8 mouse cellular contexts compared by ENCODE assay signal in the genomic region with DNA sequence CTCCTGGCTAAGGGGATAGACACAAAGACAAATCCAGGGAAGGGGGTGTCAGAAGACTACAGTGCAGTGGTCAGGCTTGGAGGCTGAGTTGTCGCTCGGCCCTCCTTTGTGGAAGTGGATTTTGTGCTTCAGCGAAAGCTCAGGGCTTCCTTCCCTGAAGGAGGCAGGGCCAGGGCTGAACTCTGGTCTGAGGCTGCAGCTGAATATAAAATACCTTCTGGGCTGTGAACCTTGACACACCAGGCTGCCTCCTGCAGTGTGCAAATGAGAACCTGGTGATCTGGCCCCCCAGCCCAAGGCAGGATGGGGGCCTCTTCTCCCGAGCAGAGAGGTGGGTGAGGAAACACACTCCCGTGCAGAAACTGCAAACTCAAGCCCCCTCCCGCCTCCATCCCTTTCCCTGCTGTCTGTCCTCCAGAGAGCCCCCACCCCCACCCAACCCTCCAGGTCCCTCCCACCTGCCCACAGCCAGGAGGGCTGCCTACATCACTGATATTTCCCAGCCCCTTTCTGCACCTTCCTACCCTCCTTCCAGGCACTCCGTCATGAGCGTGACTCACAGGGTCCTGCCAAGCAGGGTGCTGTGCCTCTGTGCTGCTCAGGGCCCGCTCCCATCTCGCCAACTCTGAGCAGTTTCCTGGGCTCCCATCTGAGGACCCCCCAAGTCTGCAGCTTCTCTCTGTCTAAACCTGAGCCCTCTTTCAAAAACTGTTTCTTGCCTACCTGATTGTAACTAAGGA. TPM values are rescaled to one million over a fixed set of nuclear protein-coding genes. Genes with fewer than 3 reads are reported as not detected.
DNase-seq lines count a peak whose midpoint lies in the region; ATAC-seq and TF ChIP-seq lines count a peak whose summit lies in the region.

No protein-coding gene starts in this region.

- WGBS in forebrain, embryonic 11.5 days: 17% methylated on average over 10 of the region's 10 CpGs
- WGBS in forebrain, embryonic 14.5 days: 25% methylated on average over 10 of the region's 10 CpGs
- 36% methylated on average over 10 of the region's 10 CpGs for WGBS in forebrain, embryonic 15.5 days
- WGBS in kidney, embryonic 15.5 days: 21% methylated on average over 10 of the region's 10 CpGs
- 32% methylated on average over 8 of the region's 10 CpGs for WGBS in midbrain, postnatal 0 days
- 76% methylated on average over 10 of the region's 10 CpGs for WGBS in cerebellum, adult 2 months

- no peak overlapping the region for H3K4me3 ChIP-seq in forebrain, embryonic 11.5 days (ENCODE audit: low read depth, low read length)
- H3K4me3 ChIP-seq in forebrain, embryonic 14.5 days (ENCODE audit: low read depth, low read length): no peak overlapping the region
- no peak overlapping the region for H3K4me3 ChIP-seq in forebrain, embryonic 15.5 days
- H3K4me3 ChIP-seq in kidney, embryonic 15.5 days (replicated peaks): no peak overlapping the region
- H3K4me3 ChIP-seq in midbrain, postnatal 0 days (ENCODE audit: low read depth, low read length): no peak overlapping the region
- H3K4me3 ChIP-seq in cerebellum, adult 2 months (replicated peaks; ENCODE audit: insufficient read depth, low read depth, low read length): no peak overlapping the region

- peak; percentile 32; the same call in 1 of the 2 replicates for ATAC-seq in forebrain, embryonic 11.5 days (replicated peaks; ENCODE audit: low FRiP score)
- ATAC-seq in forebrain, embryonic 14.5 days: no peak
- ATAC-seq in forebrain, embryonic 15.5 days (replicated peaks): peak; percentile 17; the same call in 1 of the 2 replicates
- peak; percentile 92 for ATAC-seq in kidney, embryonic 15.5 days (replicated peaks; ENCODE audit: low FRiP score)
- ATAC-seq in midbrain, postnatal 0 days (ENCODE audit: low FRiP score): no peak
- no peak for ATAC-seq in megakaryocyte-erythroid progenitor cell, adult 5-6 weeks (replicated peaks; ENCODE audit: low FRiP score, low TSS enrichment, poor library complexity, severe bottlenecking)

- H3K27me3 ChIP-seq in forebrain, embryonic 11.5 days (ENCODE audit: control insufficient read depth, insufficient read depth, low read length): no peaks in the 10 kb centered on the region
- H3K27me3 ChIP-seq in forebrain, embryonic 14.5 days (replicated peaks; ENCODE audit: control insufficient read depth, insufficient read depth, low read length): no peaks in the 10 kb centered on the region
- H3K27me3 ChIP-seq in forebrain, embryonic 15.5 days: no peaks in the 10 kb centered on the region
- 0 out of 2 replicates have a peak, but pooled peaks cover 3% of the 10 kb centered on the region for H3K27me3 ChIP-seq in kidney, embryonic 15.5 days
- H3K27me3 ChIP-seq in midbrain, postnatal 0 days (ENCODE audit: insufficient read depth, low read length): no peaks in the 10 kb centered on the region
- no peaks in the 10 kb centered on the region for H3K27me3 ChIP-seq in cerebellum, adult 2 months (ENCODE audit: control insufficient read depth, insufficient read depth, low read length)

- H3K36me3 ChIP-seq in forebrain, embryonic 11.5 days (ENCODE audit: control insufficient read depth, insufficient read depth, low read length): no peaks in the 10 kb centered on the region
- H3K36me3 ChIP-seq in forebrain, embryonic 14.5 days (ENCODE audit: control insufficient read depth, insufficient read depth, low read length): no peaks in the 10 kb centered on the region
- no peaks in the 10 kb centered on the region for H3K36me3 ChIP-seq in forebrain, embryonic 15.5 days
- 0 out of 2 replicates have a peak, but pooled peaks cover 2% of the 10 kb centered on the region for H3K36me3 ChIP-seq in kidney, embryonic 15.5 days
- H3K36me3 ChIP-seq in midbrain, postnatal 0 days (ENCODE audit: insufficient read depth, low read length): no peaks in the 10 kb centered on the region

- DNase-seq in forebrain, embryonic 11.5 days (ENCODE audit: low spot score): no peak
- no peak for DNase-seq in forebrain, embryonic 14.5 days (ENCODE audit: low spot score)
- DNase-seq in midbrain, postnatal 0 days (ENCODE audit: low spot score): no peak
- no peak for DNase-seq in cerebellum, adult 2 months
- DNase-seq in right cerebral cortex, postnatal 14 days: no peak

- TF ChIP-seq POLR2A in cerebellum, adult 2 months (IDR thresholded peaks at IDR 0.05; ENCODE audit: borderline replicate concordance, insufficient read depth, low read length): no peak

- H3K9ac ChIP-seq in forebrain, embryonic 11.5 days (ENCODE audit: low read length): no peak overlapping the region
- H3K9ac ChIP-seq in forebrain, embryonic 14.5 days (ENCODE audit: low read length): no peak overlapping the region
- no peak overlapping the region for H3K9ac ChIP-seq in forebrain, embryonic 15.5 days (replicated peaks)
- H3K9ac ChIP-seq in kidney, embryonic 15.5 days: 0 out of 2 replicates have a peak overlapping the region, but pooled peaks have one; percentile 3
- H3K9ac ChIP-seq in midbrain, postnatal 0 days (replicated peaks; ENCODE audit: low read length, poor library complexity, severe bottlenecking): no peak overlapping the region

- no peak overlapping the region for H3K4me2 ChIP-seq in forebrain, embryonic 11.5 days (ENCODE audit: low read depth, low read length, severe bottlenecking)
- no peak overlapping the region for H3K4me2 ChIP-seq in forebrain, embryonic 14.5 days (ENCODE audit: low read length)
- H3K4me2 ChIP-seq in forebrain, embryonic 15.5 days (replicated peaks): no peak overlapping the region
- peak overlapping the region; percentile 45 for H3K4me2 ChIP-seq in kidney, embryonic 15.5 days
- no peak overlapping the region for H3K4me2 ChIP-seq in midbrain, postnatal 0 days (ENCODE audit: low read depth, low read length, poor library complexity, severe bottlenecking)

- peaks cover 11% of the 10 kb centered on the region for H3K4me1 ChIP-seq in forebrain, embryonic 11.5 days (replicated peaks; ENCODE audit: control insufficient read depth, insufficient read depth, low read length)
- 0 out of 2 replicates have a peak, but pooled peaks cover 3% of the 10 kb centered on the region for H3K4me1 ChIP-seq in forebrain, embryonic 14.5 days (ENCODE audit: control insufficient read depth, insufficient read depth, low read length)
- peaks cover 14% of the 10 kb centered on the region; the same call in 1 of the 2 replicates for H3K4me1 ChIP-seq in forebrain, embryonic 15.5 days
- peaks cover 38% of the 10 kb centered on the region for H3K4me1 ChIP-seq in kidney, embryonic 15.5 days
- peaks cover 2% of the 10 kb centered on the region; the same call in 1 of the 2 replicates for H3K4me1 ChIP-seq in midbrain, postnatal 0 days (ENCODE audit: insufficient read depth, low read length)
- peaks cover 16% of the 10 kb centered on the region for H3K4me1 ChIP-seq in cerebellum, adult 2 months (ENCODE audit: control insufficient read depth, insufficient read depth, low read length)

- H3K9me3 ChIP-seq in forebrain, embryonic 11.5 days (ENCODE audit: control insufficient read depth, low read length): no peaks in the 10 kb centered on the region
- H3K9me3 ChIP-seq in forebrain, embryonic 14.5 days (replicated peaks; ENCODE audit: control insufficient read depth, low read length): no peaks in the 10 kb centered on the region
- H3K9me3 ChIP-seq in forebrain, embryonic 15.5 days: no peaks in the 10 kb centered on the region
- no peaks in the 10 kb centered on the region for H3K9me3 ChIP-seq in kidney, embryonic 15.5 days (replicated peaks)
- H3K9me3 ChIP-seq in midbrain, postnatal 0 days (ENCODE audit: low read length): no peaks in the 10 kb centered on the region

- H3K27ac ChIP-seq in forebrain, embryonic 11.5 days (ENCODE audit: low read depth, low read length): 0 out of 2 replicates have a peak overlapping the region, but pooled peaks have one; percentile 25
- no peak overlapping the region for H3K27ac ChIP-seq in forebrain, embryonic 14.5 days (ENCODE audit: low read depth, low read length)
- H3K27ac ChIP-seq in forebrain, embryonic 15.5 days (replicated peaks): no peak overlapping the region
- peak overlapping the region; percentile 97 for H3K27ac ChIP-seq in kidney, embryonic 15.5 days
- 0 out of 2 replicates have a peak overlapping the region, but pooled peaks have one; percentile 3 for H3K27ac ChIP-seq in midbrain, postnatal 0 days (ENCODE audit: low read depth, low read length)
- no peak overlapping the region for H3K27ac ChIP-seq in cerebellum, adult 2 months (ENCODE audit: insufficient read depth, low read length)

- TF ChIP-seq CTCF in midbrain, postnatal 0 days (IDR thresholded peaks at IDR 0.05): no peak
- no peak for TF ChIP-seq CTCF in cerebellum, adult 2 months (IDR thresholded peaks at IDR 0.05; ENCODE audit: borderline replicate concordance, insufficient read depth, low read depth, low read length)

RNA-seq across cellular contexts. Expression of a gene that starts 6.4 kb away (rescaled TPM):
- 4.3 and 4.4 TPM in 2 replicates for polyA plus RNA-seq in forebrain, embryonic 11.5 days (2014; fragmentation: Nextera tagmentation; extraction: Ambion mirVana)
- polyA plus RNA-seq in forebrain, embryonic 14.5 days (2014; fragmentation: Nextera tagmentation; extraction: Ambion mirVana): 2.2 and 3.2 TPM in 2 replicates
- 4.3 and 4.9 TPM in 2 replicates for polyA plus RNA-seq in forebrain, embryonic 15.5 days (2015; fragmentation: Nextera tagmentation; extraction: Ambion mirVana)
- 5.5 and 6.5 TPM in 2 replicates for polyA plus RNA-seq in kidney, embryonic 15.5 days (2015; fragmentation: Nextera tagmentation; extraction: Ambion mirVana)
- 10.1 and 17.9 TPM in 2 replicates for total RNA-seq in midbrain, postnatal 0 days (2014; rRNA removed)
- 3.0 and 3.3 TPM in 2 replicates for polyA plus RNA-seq in midbrain, postnatal 0 days (2015; fragmentation: Nextera tagmentation; extraction: Ambion mirVana)
- 17.2 and 19.5 TPM in 2 replicates for polyA plus RNA-seq in cerebellum, adult 2 months (2012; rRNA removed)
- total RNA-seq in megakaryocyte-erythroid progenitor cell, adult 5-6 weeks (2014; fragmentation: Nextera tagmentation): 0.32 TPM in 1 of 2 replicates, not detected in the other
- total RNA-seq in megakaryocyte-erythroid progenitor cell, adult 5-6 weeks (2017): 0.09 TPM in 1 of 2 replicates, not detected in the other

RNA-seq across cellular contexts. Expression of a gene that starts 40.9 kb away (rescaled TPM):
- 12.1 and 12.4 TPM in 2 replicates for polyA plus RNA-seq in forebrain, embryonic 11.5 days (2014; fragmentation: Nextera tagmentation; extraction: Ambion mirVana)
- polyA plus RNA-seq in forebrain, embryonic 14.5 days (2014; fragmentation: Nextera tagmentation; extraction: Ambion mirVana): 0.62 and 1.3 TPM in 2 replicates
- polyA plus RNA-seq in forebrain, embryonic 15.5 days (2015; fragmentation: Nextera tagmentation; extraction: Ambion mirVana): 1.2 and 1.3 TPM in 2 replicates
- 9.0 and 10.6 TPM in 2 replicates for polyA plus RNA-seq in kidney, embryonic 15.5 days (2015; fragmentation: Nextera tagmentation; extraction: Ambion mirVana)
- 0.82 and 2.0 TPM in 2 replicates for total RNA-seq in midbrain, postnatal 0 days (2014; rRNA removed)
- polyA plus RNA-seq in midbrain, postnatal 0 days (2015; fragmentation: Nextera tagmentation; extraction: Ambion mirVana): 1.1 and 1.6 TPM in 2 replicates
- polyA plus RNA-seq in cerebellum, adult 2 months (2012; rRNA removed): 1.3 TPM in 2 replicates
- not detected in 2 replicates for total RNA-seq in megakaryocyte-erythroid progenitor cell, adult 5-6 weeks (2014; fragmentation: Nextera tagmentation)
- 0.19 and 0.34 TPM in 2 replicates for total RNA-seq in megakaryocyte-erythroid progenitor cell, adult 5-6 weeks (2017)

RNA-seq across cellular contexts. Expression of a gene that starts 59.1 kb away (rescaled TPM):
- polyA plus RNA-seq in forebrain, embryonic 11.5 days (2014; fragmentation: Nextera tagmentation; extraction: Ambion mirVana): 0.27 and 0.52 TPM in 2 replicates
- 1.7 and 3.5 TPM in 2 replicates for polyA plus RNA-seq in forebrain, embryonic 14.5 days (2014; fragmentation: Nextera tagmentation; extraction: Ambion mirVana)
- 3.6 and 5.4 TPM in 2 replicates for polyA plus RNA-seq in forebrain, embryonic 15.5 days (2015; fragmentation: Nextera tagmentation; extraction: Ambion mirVana)
- polyA plus RNA-seq in kidney, embryonic 15.5 days (2015; fragmentation: Nextera tagmentation; extraction: Ambion mirVana): 0.18 and 0.19 TPM in 2 replicates
- 118 and 123 TPM in 2 replicates for total RNA-seq in midbrain, postnatal 0 days (2014; rRNA removed)
- 17.8 and 20.5 TPM in 2 replicates for polyA plus RNA-seq in midbrain, postnatal 0 days (2015; fragmentation: Nextera tagmentation; extraction: Ambion mirVana)
- 102 and 117 TPM in 2 replicates for polyA plus RNA-seq in cerebellum, adult 2 months (2012; rRNA removed)
- not detected in 2 replicates for total RNA-seq in megakaryocyte-erythroid progenitor cell, adult 5-6 weeks (2014; fragmentation: Nextera tagmentation)
- not detected in 2 replicates for total RNA-seq in megakaryocyte-erythroid progenitor cell, adult 5-6 weeks (2017)

Comparison
In these comparisons a context has a peak if more than half of its experiments do, and no peak if none do; other contexts are left out.
1. ATAC-seq: peak in forebrain, embryonic 11.5 days (single experiment), forebrain, embryonic 15.5 days (single experiment) and kidney, embryonic 15.5 days (single experiment); none in forebrain, embryonic 14.5 days (single experiment), midbrain, postnatal 0 days (single experiment) and megakaryocyte-erythroid progenitor cell, adult 5-6 weeks (single experiment).
2. H3K27ac ChIP-seq: peak in forebrain, embryonic 11.5 days (single experiment), kidney, embryonic 15.5 days (single experiment) and midbrain, postnatal 0 days (single experiment); none in forebrain, embryonic 14.5 days (single experiment), forebrain, embryonic 15.5 days (single experiment) and cerebellum, adult 2 months (single experiment).